Mouse (Mus musculus) thymus, postnatal 10 days (tissue): ENCODE measurements around the gene Fam129b.

Experiments used
- DNase-seq, 2 experiments: peaks; one replicate each; pipeline ENCODE4 v3.0.0; 2021; ENCODE audit warnings: low spot score in 2 of 2

Gene Fam129b

DNA sequence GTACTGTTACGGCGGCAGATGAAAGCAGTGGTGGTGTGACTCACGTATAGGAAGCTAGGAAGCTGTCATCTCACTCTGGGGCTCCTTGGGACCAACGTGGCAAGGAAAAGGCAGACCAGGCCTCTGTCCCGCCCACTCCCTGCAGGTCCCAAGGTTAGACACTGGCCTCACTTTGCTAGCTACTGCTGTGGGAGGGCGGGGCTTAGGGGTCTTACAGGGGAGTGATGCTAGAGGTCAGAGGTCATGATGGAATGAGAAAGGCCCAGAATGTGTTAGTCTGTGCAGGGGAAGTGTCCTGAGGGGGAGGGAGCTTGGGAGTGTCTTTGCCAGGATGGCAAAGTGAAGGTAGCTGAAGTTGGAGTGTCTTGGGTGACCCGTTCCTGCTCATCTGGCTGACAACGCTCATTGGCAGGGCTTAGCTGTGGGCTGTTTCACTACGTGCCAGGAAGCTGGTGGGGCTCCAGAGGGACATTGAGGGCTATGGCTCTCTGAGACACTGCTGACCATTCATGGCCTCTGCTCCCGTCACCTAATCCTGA is 48.5 kb downstream of the Fam129b start:
- DNase-seq, result no peak

DNA sequence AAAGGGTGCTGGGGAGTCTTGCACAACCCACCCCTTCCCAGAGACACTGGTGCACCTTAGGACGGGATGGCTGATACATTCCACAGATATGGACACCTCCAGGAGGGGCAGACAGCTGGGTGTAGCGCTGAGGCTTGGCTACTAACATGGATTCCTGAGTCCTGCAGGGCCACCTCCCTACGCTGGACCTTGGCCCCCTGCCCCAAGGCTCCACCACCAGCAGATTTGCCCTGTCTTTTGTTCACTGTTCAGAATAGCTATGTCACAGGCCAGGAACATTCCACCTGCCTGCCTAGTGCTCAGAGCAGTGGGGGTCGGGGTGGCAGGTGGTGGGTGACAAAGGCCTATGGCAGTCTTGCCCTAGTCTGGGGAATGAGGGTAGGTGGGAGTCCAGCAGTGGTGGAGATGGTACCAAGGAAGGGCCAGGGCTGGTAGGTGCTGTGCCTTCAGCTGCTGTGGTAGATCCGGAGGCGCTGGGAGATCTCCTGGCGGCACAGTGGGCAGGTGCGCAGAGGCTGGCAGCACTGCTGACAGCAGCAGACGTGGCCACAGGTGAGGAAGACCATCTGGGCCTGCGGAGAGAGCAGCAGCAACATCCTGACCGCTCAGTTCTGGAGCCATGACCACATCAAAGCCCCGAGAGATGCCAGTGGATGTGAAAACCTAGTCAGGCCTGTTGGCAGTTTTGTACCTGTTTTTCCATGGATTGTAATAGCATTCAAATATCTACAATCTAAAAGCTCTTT is 50.6 kb downstream of the Fam129b start:
- DNase-seq, result peak; percentile 50 to 60

DNA sequence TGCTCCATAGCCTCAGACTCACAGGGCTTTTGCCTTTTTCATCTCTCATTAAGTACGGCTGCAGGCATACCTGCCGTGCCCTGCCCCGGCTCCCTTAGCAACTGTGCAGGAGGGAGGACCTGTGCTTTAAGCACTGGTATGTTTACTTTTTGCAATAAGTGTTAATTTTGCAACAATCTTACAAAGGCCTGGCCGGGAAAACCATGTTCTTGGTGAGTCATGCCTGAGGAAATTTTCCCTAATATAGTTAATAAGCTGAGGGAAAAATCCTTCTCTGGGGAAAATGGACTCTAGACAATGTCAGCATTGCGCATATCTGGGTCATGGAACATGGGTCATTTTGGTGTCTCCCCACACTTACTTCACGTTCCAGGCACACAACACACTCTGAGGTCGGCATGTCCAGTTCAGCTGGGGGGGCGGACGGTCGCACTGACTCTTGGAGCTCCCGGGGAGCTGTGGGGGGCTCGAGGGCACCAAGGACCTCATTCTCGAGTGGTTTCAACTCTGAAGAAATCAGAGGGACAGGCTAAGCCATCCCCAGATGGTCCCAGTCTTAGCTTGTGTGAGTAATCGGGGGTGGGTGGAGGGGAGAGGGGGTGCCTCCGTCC is 51.8 kb downstream of the Fam129b start:
- DNase-seq, result no peak

DNA sequence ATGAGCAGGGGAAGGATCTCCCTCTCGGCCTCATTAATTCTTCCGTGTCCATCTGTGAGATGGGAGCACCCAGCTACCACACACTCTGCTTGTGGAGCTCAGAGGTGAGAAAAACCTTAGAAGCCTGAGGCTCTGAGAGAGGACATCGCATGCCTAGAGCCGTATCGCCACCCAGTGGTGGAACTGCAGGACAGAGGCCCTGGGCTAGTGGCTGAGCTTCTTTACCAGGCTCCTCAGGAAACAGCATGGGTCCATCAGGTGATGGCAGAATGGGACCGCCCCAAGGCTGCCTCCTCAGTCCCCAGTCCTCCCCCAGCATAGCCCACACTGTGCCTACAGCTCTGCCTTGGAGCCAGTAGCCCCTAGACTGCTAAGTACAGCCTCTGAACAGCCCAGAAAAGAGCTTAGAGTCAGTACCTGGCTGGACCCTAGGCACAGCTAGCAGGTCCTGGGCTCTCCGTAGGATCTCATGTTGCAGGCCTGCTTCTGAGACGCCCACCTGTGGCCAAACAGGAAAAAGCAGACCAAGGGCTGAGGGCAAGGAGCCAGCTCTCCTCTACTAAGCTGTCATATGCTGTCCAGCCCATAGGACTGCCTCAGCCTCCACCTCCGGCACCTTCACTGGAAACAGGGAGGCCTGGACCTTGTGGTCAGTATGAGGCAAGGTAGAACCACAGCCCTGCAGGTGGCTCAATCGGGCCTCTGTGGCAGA is 52.5 kb downstream of the Fam129b start:
- DNase-seq, result peak; percentile 60 to 76

DNA sequence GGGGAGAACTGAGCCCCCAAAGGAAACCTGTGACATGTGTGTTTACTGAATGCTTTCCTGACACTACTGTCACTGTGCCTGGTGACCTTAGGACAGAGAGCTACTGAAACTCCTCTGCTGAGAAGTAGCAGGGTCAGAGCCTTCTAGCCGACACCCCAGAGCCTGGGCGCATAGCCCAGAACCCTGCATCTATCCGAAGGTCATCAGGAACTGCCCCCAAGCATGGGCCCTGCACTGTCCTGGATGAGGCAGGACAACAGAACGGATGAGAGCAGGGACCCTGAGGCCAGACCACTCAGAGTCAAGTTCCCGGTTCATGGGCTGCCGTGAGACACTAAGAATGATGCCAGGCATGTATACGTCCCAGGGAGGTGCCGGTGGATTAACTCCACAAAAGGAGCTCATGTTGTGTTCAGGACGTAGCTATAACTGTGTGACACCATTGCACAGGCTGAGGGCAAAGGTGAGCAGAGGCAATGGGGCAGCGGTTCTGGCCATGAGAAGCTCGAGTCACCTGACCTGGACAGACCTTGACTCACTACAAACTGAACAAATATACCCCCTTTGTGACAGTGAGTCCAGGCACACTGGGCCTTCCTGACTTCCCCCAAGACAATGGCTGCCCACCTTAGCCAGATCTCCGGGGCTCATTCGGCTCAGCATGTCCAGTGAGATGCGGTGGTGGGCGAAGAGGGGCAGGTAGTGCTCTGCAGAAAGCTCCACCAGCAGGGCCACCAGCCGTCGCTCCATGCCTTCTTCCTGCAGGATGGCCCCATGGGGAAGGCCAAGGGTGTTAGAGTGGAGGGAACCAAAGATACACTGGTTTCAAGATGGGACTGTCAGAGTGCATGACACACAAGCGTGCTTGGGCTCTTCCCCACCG is 53.3 kb downstream of the Fam129b start:
- DNase-seq, result no peak

DNA sequence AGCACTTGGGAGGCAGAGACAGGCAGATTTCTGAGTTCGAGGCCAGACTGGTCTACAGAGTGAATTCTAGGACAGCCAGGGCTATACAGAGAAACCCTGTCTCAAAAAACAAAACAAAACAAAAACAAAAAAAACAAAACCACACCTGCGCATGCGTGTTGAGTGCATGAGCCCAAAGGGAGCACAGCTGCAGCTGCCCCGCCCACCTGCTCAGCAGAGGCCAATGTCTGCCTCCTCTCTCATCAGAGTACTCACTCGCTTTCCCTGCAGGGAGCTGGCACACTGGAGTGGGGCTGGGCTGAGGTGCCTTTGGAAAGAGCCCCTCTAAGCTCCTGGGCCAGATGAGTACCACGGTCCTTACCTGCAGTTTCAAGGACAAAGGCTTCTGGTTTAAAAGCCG is 55.8 kb downstream of the Fam129b start:
- DNase-seq, result peak; percentile 77 to 80

DNA sequence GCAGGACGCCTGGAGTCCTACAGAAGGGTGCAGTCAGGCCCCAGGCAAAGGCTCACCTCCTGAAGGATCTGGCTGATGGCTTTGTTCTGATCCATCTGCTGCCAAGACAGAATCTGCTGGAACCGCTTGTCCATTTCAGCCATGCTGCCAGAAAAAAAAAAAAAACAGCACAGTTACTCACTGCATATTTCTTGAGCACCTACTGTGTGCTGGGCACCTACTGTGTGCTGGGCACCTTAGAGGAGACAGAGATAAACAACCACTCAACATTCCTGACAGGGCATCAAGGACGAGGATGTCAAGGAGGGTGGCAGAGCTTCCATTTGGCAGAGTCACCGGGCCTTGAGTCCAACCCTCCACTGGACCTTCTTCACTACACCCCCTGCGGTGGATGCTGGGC is 62.8 kb downstream of the Fam129b start:
- no peak for DNase-seq

DNA sequence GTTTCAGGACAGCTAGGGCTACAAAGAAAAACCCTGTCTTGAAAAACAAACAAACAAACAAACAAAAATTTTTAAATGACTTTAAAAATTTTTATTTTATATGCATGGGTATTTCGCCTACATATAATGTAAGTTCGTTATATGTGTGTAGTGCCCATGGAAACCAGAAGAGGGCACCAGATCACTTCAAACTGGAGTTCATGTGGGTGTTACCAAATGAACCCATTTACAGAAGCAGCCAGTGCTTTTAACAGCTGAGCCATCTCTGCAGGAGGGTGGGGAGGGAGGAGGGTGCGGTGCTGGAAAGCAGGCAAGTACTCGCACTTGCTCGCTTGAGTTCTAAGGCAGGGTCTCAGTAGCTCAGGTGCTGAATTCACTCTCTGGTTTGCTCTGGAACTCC is 63.5 kb downstream of the Fam129b start:
- peak; percentile 44 to 75 for DNase-seq

DNA sequence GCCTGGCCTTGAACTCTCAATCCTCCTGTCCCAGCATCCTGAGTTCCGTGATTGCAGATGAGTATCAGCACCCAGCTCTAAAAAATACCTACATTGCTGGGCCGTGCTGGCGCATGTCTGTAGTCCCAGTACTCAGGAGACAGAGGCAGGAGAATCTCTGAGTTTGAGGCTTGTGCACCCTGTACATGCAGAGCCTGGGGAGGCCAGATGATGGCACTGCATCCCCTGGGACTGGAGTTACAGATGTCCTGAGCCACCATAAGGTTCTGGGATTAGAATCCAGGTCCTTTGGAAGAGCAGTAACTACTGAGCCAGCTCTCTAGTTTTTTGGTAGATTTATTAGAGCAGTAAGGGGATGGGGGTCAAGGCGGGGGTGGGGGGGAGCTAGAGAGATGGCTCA is 64.6 kb downstream of the Fam129b start:
- DNase-seq, result no peak

DNA sequence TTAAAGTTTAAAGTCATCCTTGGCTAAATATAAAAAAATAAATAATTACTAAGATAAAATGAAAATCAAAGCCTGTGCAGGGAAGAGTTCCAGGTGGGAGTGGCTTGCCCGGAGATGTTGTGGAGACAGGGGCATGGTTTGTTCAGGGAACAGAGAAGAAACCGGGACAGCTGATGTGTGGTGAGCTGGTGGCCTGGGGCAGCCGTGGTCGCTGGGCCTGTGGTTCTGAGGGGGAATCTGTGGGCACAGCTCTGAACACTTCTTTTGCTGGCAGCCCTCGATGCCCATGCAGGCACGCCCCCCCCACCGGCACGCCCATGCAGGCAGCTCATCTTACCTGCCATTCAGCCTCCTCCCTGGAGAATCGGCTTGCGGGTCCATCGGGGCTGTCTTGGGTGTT is 71.5 kb downstream of the Fam129b start:
- no peak for DNase-seq

DNA sequence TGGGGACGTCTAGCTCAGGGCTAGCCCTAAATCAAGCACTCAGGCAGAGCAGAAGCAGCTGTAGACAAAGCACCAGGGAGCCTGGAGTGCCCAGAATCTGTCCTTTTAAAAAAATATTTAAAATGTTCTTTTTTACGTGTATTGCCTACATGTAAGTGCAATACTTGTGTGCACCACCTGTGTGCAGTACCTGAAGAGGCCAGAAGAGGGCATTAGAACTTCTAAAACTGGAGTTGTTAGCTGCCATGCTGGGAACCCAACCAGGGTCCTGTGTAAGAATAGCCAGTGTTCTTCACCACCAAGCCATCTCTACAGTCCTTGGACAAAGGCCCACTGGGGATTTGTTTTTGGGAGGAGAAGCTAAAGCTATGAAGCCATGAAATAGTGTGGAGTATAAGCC is 78.7 kb downstream of the Fam129b start:
- no peak for DNase-seq

DNA sequence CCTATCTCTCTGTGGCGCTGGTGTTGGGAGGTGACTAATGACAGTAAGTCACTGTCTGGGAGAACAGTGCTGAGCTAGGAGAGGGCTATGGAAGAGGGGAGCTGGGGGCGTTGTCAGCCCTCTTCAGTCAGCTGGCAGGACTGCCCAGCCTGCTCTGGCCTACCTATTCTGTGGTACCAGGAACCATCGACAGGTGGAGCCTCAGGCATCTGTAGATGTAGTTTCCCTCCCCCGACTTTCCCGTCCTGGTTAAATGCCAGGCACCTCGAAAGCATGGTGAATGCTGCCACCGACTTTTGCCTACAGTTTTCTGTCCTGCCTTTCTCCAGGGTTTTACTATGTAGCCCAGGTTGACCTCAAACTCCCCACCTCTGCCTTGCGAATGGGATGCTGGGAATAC is 81.4 kb downstream of the Fam129b start:
- no peak for DNase-seq

DNA sequence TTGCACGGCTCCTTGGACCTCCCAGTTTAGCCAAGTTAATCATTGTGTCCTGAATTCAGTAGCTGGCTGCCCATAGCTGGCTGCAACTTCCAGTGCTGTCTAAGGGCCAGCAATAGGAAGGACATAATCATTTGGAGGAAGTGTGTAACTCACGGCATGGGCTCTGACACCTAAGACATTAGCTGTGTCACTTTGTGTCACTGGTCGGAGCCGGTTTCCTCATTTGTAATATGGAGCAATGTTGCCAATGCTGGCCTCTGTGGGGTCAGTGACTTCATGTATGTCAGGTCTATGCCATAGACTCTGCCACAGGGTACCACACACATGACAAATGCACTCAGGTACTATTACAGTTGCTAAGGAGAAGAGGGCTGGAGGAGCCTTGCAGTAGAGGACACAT is 84.4 kb downstream of the Fam129b start:
- DNase-seq, result no peak

DNA sequence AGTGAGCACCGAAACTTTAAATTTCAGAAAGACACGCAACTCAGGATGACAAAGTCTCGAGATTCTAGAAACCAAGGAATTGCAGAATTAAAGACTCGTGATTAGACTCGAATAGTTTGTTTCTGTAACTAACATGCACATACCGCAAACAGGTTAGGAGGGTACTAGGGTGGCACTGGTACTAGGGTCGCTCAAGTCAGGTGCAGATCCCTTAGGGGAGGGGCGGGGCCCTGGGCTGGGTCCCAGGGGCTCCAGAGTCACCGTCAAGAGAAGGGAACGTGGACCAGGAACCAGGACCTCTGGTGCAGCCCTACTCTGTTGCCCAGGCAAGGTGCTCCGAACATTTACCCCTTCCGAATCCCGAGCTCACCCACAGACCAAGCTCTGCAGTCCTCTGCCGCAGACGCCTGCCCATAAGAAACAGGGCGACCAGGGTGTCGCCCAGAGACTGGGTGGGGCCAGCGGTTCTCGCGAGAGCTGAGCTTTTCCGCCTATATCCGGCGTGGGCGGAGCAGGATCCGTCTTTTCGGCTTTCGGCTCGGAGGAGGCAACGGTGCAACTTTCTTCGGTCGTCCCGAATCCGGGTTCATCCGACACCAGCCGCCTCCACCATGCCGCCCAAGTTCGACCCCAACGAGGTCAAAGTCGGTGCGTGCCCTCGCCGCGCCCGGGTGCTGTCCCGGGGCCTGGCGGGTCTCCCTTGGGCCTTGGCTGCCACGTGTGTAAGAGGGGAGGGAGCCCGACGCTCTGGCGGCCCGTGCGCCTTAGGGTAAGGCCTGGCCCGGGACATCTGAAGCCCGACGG is 85.5 kb downstream of the Fam129b start, which contains the start of the genes Rpl12 and Lrsam1:
Gene Rpl12 (plus strand): TSS at position 368 of the 804 bp plus-strand sequence.
Gene Lrsam1 (minus strand): TSS at position 423 of the 804 bp plus-strand sequence.
- DNase-seq, result peak; percentile 94 to 97

DNA sequence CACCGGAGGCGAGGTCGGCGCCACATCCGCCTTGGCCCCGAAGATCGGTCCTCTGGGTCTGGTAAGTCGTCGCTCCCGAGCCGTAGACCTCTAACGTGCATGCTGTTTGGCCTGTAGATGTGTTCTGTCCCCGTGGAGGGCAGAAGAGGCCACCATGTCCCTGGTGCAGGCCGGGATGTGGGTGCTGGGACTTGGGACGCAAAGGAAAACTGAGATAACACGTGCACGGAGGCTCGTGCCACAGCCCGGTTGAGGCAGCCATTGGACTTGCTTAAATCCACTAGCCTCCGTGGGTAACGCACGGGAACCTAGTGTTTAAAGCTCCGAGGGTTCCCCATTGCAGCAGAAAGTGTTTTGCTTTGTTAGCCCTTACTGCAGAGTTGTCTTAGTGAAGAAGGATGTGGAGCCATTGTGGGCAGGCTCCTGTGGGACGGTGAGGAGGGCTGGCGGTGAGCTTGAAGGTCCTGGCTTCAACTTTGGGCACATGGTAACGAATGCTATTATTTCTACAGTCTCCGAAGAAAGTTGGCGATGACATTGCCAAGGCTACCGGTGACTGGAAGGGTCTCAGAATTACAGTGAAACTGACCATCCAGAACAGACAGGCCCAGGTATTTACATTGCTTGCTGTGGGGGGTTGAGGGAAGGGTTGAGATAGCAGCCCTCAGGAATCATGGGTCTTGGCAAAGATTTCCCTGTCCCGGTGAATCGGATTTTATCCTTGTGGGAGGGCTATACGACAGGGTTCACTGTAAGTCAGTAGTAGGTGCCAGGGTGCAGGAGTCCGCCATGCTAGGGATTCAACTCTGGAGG is 86.4 kb downstream of the Fam129b start:
- no peak for DNase-seq

DNA sequence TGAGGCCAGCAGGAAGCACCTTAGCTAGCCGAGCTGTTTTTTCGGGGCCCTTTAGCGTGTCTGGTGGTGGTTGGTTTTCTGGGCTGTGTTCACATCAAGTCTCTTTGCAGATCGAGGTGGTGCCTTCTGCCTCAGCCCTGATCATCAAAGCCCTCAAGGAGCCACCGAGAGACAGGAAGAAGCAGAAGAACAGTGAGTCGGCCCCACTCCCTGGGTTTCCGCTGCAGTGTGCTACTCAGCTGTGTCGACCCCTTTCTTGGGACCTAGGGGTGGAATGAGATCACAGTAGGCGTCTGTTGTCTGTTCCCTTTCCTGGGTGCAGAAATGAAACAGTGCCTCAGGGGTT is 86.9 kb downstream of the Fam129b start:
- DNase-seq, result peak; percentile 70 to 75

DNA sequence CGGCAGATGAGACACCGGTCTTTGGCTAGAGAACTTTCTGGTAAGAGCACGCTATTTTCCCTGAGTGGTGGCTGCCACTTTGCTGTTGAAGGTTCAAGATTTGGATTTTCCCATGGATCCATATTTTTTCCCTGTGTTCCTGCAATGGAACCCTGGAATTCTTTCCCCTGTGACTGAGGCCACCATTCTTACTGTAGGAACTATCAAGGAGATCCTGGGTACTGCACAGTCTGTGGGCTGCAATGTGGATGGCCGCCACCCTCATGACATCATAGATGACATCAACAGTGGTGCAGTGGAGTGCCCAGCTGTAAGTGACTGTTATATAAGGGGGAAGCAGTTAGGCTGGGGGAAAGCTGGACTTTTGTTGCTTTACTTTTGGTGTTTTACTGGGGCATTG is 87.6 kb downstream of the Fam129b start:
- DNase-seq, result no peak

DNA sequence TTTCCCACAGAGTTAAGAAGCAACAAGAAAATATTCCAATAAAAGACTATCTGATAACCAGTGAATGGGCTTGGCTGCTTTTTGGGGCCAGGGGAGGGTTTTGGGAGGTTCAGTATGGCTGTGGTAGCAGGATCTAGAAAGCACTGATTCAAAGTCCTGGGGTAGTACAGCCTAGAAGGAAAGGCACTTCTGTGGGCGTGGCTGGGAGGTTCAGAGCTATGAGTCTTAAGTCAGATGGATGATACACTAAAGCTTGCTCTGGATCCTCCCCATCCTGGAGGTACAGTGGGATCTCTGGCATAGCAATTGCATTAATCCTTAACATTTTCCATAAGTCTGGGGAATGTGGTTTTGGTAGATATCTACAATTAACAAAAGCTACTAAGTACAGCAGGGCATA is 88.1 kb downstream of the Fam129b start:
- DNase-seq, result no peak

DNA sequence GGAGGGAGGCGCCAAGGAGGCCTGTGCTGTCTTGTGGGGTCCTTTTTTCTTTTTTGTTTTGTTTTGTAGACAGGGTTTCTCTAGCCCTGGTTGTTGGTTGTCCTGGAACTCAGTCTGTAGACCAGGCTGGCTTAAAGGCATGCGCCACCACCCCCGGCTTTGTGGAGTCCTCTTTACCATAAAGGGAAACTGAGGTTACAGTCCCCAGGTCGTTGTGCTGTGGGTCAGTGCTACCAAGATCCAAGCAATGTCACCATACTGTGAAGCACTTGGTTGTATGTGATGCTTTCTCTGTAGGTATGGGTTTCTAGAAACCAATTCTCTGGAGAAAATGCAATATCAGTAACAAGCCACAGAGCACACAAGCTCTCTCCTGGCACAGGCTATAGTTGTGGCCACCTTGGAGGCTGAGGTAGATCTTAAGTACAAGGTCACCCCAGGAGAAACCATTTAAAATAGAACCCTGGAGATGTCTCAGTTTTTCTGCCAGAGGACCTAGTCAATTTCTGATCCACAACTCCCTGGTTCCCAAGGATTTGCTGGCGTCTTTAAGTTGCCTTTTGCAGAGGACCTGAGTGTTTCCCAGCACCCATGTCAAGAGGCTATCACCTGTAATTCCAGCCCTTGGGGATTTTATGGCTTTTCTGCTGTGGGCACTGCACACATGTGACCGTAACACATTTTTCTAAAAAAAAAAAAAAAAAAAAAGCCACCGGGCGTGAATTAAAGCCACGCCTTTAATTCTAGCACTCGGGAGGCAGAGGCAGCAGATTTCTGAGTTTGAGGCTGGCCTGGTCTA is 88.9 kb downstream of the Fam129b start:
- no peak for DNase-seq
